Mouse (Mus musculus) MEL (cell line): ENCODE measurements around the gene Ddx54. TPM values are rescaled to one million over a fixed set of nuclear protein-coding genes. Genes with fewer than 3 reads are reported as not detected.

Experiments used
- DNase-seq: peaks from one replicate; pipeline ENCODE4 v3.0.0; 2011; ENCODE audit warnings: low read depth, low spot score
- H3K27ac ChIP-seq: 2 replicates; pipeline ENCODE4 v1.5.1; 2012; ENCODE audit warnings: low read depth, mild to moderate bottlenecking, control low read depth, low read length, moderate library complexity; ENCODE audit not compliant: control insufficient read depth
- H3K27me3 ChIP-seq, 2 experiments: fragments of 150-350 bp in 1 of 2; sonication (generic) in 1 of 2; 2 replicates each; pipeline ENCODE4 v1.6.1; 2012; ENCODE audit warnings: low read length in 2 of 2, mild to moderate bottlenecking in 2 of 2, improper control_type of control experiment in 1 of 2, moderate library complexity in 1 of 2; ENCODE audit not compliant: insufficient read depth in 2 of 2, control insufficient read depth in 1 of 2
- H3K36me3 ChIP-seq, 2 experiments: 2 replicates each; pipeline ENCODE4 v1.6.1; 2012 to 2014; ENCODE audit warnings: low read length in 2 of 2, improper control_type of control experiment in 1 of 2, inconsistent platforms in 1 of 2, mild to moderate bottlenecking in 1 of 2; ENCODE audit not compliant: insufficient read depth in 2 of 2, control insufficient read depth in 1 of 2
- H3K4me1 ChIP-seq, 2 experiments: fragments of 150-350 bp in 1 of 2; sonication (generic) in 1 of 2; 2 replicates each; pipeline ENCODE4 v1.6.1; 2012; ENCODE audit warnings: low read length in 2 of 2, improper control_type of control experiment in 1 of 2, mild to moderate bottlenecking in 1 of 2; ENCODE audit not compliant: insufficient read depth in 2 of 2, control insufficient read depth in 1 of 2
- H3K4me3 ChIP-seq, 2 experiments: fragments of 150-350 bp in 1 of 2; sonication (generic) in 1 of 2; 2 replicates each; pipeline ENCODE4 v1.5.1; 2012; ENCODE audit warnings: low read depth in 2 of 2, low read length in 2 of 2, mild to moderate bottlenecking in 2 of 2, moderate library complexity in 2 of 2, control low read depth in 1 of 2, improper control_type of control experiment in 1 of 2; ENCODE audit not compliant: control insufficient read depth in 1 of 2, insufficient read depth in 1 of 2
- H3K79me2 ChIP-seq: 2 replicates; pipeline ENCODE4 v1.6.1; 2012; ENCODE audit warnings: mild to moderate bottlenecking, low read length, moderate library complexity; ENCODE audit not compliant: control insufficient read depth, poor library complexity, insufficient read depth
- H3K9ac ChIP-seq: 2 replicates; pipeline ENCODE4 v1.6.1; 2012; ENCODE audit warnings: low read depth, mild to moderate bottlenecking, control low read depth, low read length, moderate library complexity; ENCODE audit not compliant: control insufficient read depth, poor library complexity, severe bottlenecking
- H3K9me3 ChIP-seq: fragments of 150-350 bp; sonication (generic); replicated peaks from 2 replicates; pipeline ENCODE4 v1.6.1; 2012; ENCODE audit warnings: mild to moderate bottlenecking, low read length, improper control_type of control experiment, moderate library complexity; ENCODE audit not compliant: insufficient read depth
- BHLHE40 ChIP-seq: IDR thresholded peaks from 2 replicates; pipeline ENCODE4 v1.6.1; 2012; ENCODE audit warnings: low read depth, mild to moderate bottlenecking, inconsistent platforms, low read length, improper control_type of control experiment, borderline replicate concordance
- CHD1 ChIP-seq: IDR thresholded peaks from 2 replicates; pipeline ENCODE4 v1.6.1; 2012; ENCODE audit warnings: low read depth, mild to moderate bottlenecking, inconsistent platforms, low read length, improper control_type of control experiment
- CHD2 ChIP-seq: IDR thresholded peaks from 2 replicates; pipeline ENCODE4 v1.6.1; 2011; ENCODE audit warnings: low read length, improper control_type of control experiment
- CTCF ChIP-seq, 3 experiments: IDR thresholded peaks in 2 of 3; conservative IDR thresholded peaks in 1 of 3; 2 replicates each; pipeline ENCODE4 v1.5.1; 2011 to 2012; ENCODE audit warnings: low read length in 3 of 3, low read depth in 2 of 3, mild to moderate bottlenecking in 2 of 3, improper control_type of control experiment in 1 of 3, inconsistent platforms in 1 of 3, mixed read lengths in 1 of 3, moderate library complexity in 1 of 3; ENCODE audit not compliant: control insufficient read depth in 1 of 3, insufficient read depth in 1 of 3, poor library complexity in 1 of 3, severe bottlenecking in 1 of 3
- E2F4 ChIP-seq: IDR thresholded peaks from 2 replicates; pipeline ENCODE4 v1.6.1; 2011; ENCODE audit warnings: low read depth, low read length, improper control_type of control experiment, borderline replicate concordance
- EP300 ChIP-seq, 2 experiments: IDR thresholded peaks; 2 replicates each; pipeline ENCODE4 v1.6.1; 2011; ENCODE audit warnings: improper control_type of control experiment in 2 of 2, low read length in 2 of 2, low read depth in 1 of 2, mild to moderate bottlenecking in 1 of 2
- ETS1 ChIP-seq: IDR thresholded peaks from 2 replicates; pipeline ENCODE4 v1.6.1; 2012; ENCODE audit warnings: low read depth, mild to moderate bottlenecking, inconsistent platforms, low read length, improper control_type of control experiment, moderate library complexity
- GATA1 ChIP-seq: IDR thresholded peaks from 2 replicates; pipeline ENCODE4 v1.6.1; 2011; ENCODE audit warnings: low read depth, low read length, improper control_type of control experiment
- HCFC1 ChIP-seq: IDR thresholded peaks from 2 replicates; pipeline ENCODE4 v1.6.1; 2012; ENCODE audit warnings: low read depth, mild to moderate bottlenecking, inconsistent platforms, low read length, improper control_type of control experiment, moderate library complexity
- JUND ChIP-seq: IDR thresholded peaks from 2 replicates; pipeline ENCODE4 v1.6.1; 2011; ENCODE audit warnings: low read depth, mild to moderate bottlenecking, improper control_type of control experiment, low read length
- KAT2A ChIP-seq: conservative IDR thresholded peaks from 2 replicates; pipeline ENCODE4 v1.6.1; 2012; ENCODE audit warnings: low read depth, low read length, improper control_type of control experiment, inconsistent platforms
- MEF2A ChIP-seq: IDR thresholded peaks from 2 replicates; pipeline ENCODE4 v1.6.1; 2014; ENCODE audit warnings: low read depth, mild to moderate bottlenecking, inconsistent platforms, low read length, improper control_type of control experiment; ENCODE audit not compliant: poor library complexity, insufficient replicate concordance, severe bottlenecking; ENCODE audit errors: extremely low read depth
- MXI1 ChIP-seq: IDR thresholded peaks from 2 replicates; pipeline ENCODE4 v1.6.1; 2011; ENCODE audit warnings: mild to moderate bottlenecking, low read depth, low read length, improper control_type of control experiment
- NELFE ChIP-seq: IDR thresholded peaks from 2 replicates; pipeline ENCODE4 v1.6.1; 2011; ENCODE audit warnings: low read depth, low read length, improper control_type of control experiment
- NRF1 ChIP-seq: IDR thresholded peaks from 2 replicates; pipeline ENCODE4 v1.6.1; 2014; ENCODE audit warnings: low read depth, mild to moderate bottlenecking, inconsistent platforms, low read length, improper control_type of control experiment, moderate library complexity; ENCODE audit not compliant: poor library complexity, insufficient read depth, severe bottlenecking
- POLR2AphosphoS2 ChIP-seq: IDR thresholded peaks from 2 replicates; pipeline ENCODE4 v1.6.1; 2011; ENCODE audit warnings: low read length, improper control_type of control experiment
- POLR2AphosphoS5 ChIP-seq: IDR thresholded peaks from 2 replicates; pipeline ENCODE4 v1.6.1; 2012; ENCODE audit warnings: low read depth, borderline replicate concordance, mild to moderate bottlenecking, inconsistent platforms, low read length, moderate library complexity, mixed read lengths
- RCOR1 ChIP-seq: IDR thresholded peaks from 2 replicates; pipeline ENCODE4 v1.6.1; 2012; ENCODE audit warnings: low read depth, mild to moderate bottlenecking, inconsistent platforms, low read length, improper control_type of control experiment
- SIN3A ChIP-seq: IDR thresholded peaks from 2 replicates; pipeline ENCODE4 v1.6.1; 2012; ENCODE audit warnings: low read length, improper control_type of control experiment, inconsistent platforms
- SMC3 ChIP-seq: IDR thresholded peaks from 2 replicates; pipeline ENCODE4 v1.6.1; 2011; ENCODE audit warnings: low read depth, low read length, improper control_type of control experiment
- UBTF ChIP-seq: IDR thresholded peaks from 2 replicates; pipeline ENCODE4 v1.6.1; 2012; ENCODE audit warnings: low read depth, mild to moderate bottlenecking, inconsistent platforms, low read length, improper control_type of control experiment, moderate library complexity, borderline replicate concordance; ENCODE audit not compliant: insufficient read depth
- USF1 ChIP-seq: IDR thresholded peaks from 2 replicates; pipeline ENCODE4 v1.6.1; 2014; ENCODE audit warnings: low read depth, mild to moderate bottlenecking, inconsistent platforms, low read length, improper control_type of control experiment, moderate library complexity
- USF2 ChIP-seq, 2 experiments: IDR thresholded peaks; 2 replicates each; pipeline ENCODE4 v1.6.1; 2011 to 2012; ENCODE audit warnings: improper control_type of control experiment in 2 of 2, low read length in 2 of 2, borderline replicate concordance in 1 of 2, inconsistent platforms in 1 of 2, low read depth in 1 of 2, mild to moderate bottlenecking in 1 of 2; ENCODE audit not compliant: insufficient read depth in 1 of 2
- ZMIZ1 ChIP-seq: IDR thresholded peaks from 2 replicates; pipeline ENCODE4 v1.6.1; 2012; ENCODE audit warnings: low read depth, mild to moderate bottlenecking, inconsistent platforms, low read length, improper control_type of control experiment, moderate library complexity
- polyA plus RNA-seq, 2 experiments: library from polyadenylated mRNA; stranded (reverse) in 1 of 2; unstranded in 1 of 2; fragments of >175 nt in 1 of 2; fragments of >200 nt in 1 of 2; gene quantifications; 2 replicates each; pipeline versions ENCODE4 v1.2.1 to v1.2.4; 2012; ENCODE audit warnings: low replicate concordance in 2 of 2, low read depth in 1 of 2; ENCODE audit not compliant: insufficient read length in 2 of 2, insufficient read depth in 1 of 2, missing spikeins in 1 of 2
- total RNA-seq: library from RNA; depleted of rRNA; stranded (reverse); fragments of 300-350 nt; gene quantifications from 2 replicates; pipeline ENCODE4 v1.2.3, GENCODE M21; 2012

The Ddx54 gene
- total and polyA plus RNA-seq, 3 experiments, result 73.8 to 99.9 TPM; not detected in 1

DNA sequence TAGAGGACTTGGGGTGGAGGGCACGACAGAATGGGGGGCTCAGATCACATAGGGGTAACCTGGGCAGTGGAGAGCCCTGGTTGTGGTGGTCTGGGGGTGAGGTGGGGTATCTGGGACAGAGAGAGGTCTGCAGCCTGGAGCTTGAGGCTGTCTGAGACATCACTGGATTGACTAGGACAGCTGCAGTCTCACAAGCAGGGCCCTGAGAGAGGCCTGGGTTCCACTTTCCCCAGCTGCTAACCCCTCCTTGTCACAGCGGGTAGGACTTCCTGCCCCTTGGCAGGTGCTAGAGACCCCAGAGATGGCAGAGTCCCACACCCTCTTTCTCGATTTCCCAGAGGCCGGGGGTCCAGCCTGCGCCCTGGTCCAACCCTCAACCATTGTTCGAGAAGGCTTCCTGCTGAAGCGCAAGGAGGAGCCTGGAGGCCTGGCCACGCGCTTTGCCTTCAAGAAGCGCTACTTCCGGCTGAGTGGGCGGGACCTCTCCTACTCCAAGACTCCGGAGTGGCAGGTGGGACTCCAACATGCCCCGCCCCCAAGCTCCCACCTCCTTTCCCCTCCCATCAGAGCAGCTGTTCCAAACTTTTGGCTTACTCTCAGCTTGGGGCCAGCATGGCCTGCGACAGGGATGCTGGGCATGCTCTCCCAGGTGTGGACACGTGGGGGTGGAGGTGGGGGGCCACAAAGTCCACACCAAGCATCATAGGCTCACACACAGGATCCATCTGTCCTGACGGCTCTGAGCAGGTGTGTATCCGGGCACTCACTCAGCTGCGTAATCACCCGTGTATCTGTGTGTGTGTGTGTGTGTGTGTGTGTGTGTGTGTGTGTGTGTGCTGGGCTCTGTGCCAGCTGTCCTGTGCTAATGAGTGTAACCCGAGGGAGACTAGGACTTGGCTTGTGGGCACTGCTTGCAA is 61.9 kb downstream of the Ddx54 start:
- H3K36me3 ChIP-seq, result no peaks in the 10 kb centered on the region
- no peaks in the 10 kb centered on the region for H3K4me1 ChIP-seq
- H3K4me3 ChIP-seq, result no peak overlapping the region
- TF ChIP-seq NELFE (no peak), SMC3 (no peak), USF1 (no peak), JUND (no peak), ZMIZ1 (no peak), UBTF (no peak), BHLHE40 (no peak), USF2 (IDR thresholded peaks at IDR 0.05; ENCODE audit: borderline replicate concordance in 1 of 2, insufficient read depth in 1 of 2, low read depth in 1 of 2, low read length in 2 of 2) (no peak), KAT2A (no peak), CTCF (IDR thresholded peaks at IDR 0.05 in 2 of 3, conservative IDR thresholded peaks at IDR 0.05 in 1 of 3; ENCODE audit: control insufficient read depth in 1 of 3, insufficient read depth in 1 of 3, low read depth in 2 of 3, low read length in 3 of 3, poor library complexity in 1 of 3, severe bottlenecking in 1 of 3) (no peak), POLR2AphosphoS5 (no peak), POLR2AphosphoS2 (no peak), NRF1 (no peak), RCOR1 (no peak), HCFC1 (no peak), SIN3A (no peak)
- TF ChIP-seq, all 39 proteins: peak for 0
- H3K9ac ChIP-seq, result no peak overlapping the region
- H3K27me3 ChIP-seq, result no peaks in the 10 kb centered on the region
- no peak for DNase-seq
- H3K27ac ChIP-seq, result no peak overlapping the region
- no peaks in the 10 kb centered on the region for H3K9me3 ChIP-seq
- H3K79me2 ChIP-seq, result no peaks in the 10 kb centered on the region

DNA sequence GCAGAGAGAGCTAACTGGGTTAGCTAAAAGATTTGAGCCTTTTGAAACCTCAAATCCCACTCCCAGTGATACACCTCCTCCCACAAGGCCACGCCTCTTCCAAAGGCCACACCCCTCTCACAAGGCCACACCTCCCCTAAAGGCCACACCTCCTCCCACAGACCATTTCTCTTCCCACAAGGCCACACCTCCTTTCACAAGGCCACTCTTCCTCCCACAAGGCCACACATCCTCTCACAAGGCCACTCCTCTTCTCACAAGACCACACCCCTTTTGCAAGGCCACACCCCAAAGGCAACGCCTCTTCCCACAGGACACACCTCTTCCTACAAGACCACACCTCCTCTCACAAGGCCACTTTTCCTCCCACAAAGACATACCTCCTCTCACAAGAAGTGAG is 65.0 kb downstream of the Ddx54 start:
- peak; percentile 37 for DNase-seq
- Histone ChIP-seq H3K9me3 (no peaks in the 10 kb centered on the region), H3K36me3 (no peaks in the 10 kb centered on the region), H3K4me1 (no peaks in the 10 kb centered on the region), H3K4me3 (no peak overlapping the region), H3K9ac (no peak overlapping the region), H3K27me3 (no peaks in the 10 kb centered on the region), H3K79me2 (no peaks in the 10 kb centered on the region), H3K27ac (no peak overlapping the region)
- TF ChIP-seq USF1, result no peak
- no peak for TF ChIP-seq MXI1
- no peak for TF ChIP-seq SMC3
- no peak for TF ChIP-seq GATA1
- TF ChIP-seq CHD1, result no peak
- TF ChIP-seq RCOR1, result no peak
- no peak for TF ChIP-seq HCFC1
- no peak for TF ChIP-seq CHD2
- no peak for TF ChIP-seq ZMIZ1
- no peak for TF ChIP-seq MEF2A
- TF ChIP-seq ETS1, result no peak
- no peak for TF ChIP-seq E2F4
- TF ChIP-seq EP300 (IDR thresholded peaks at IDR 0.05; ENCODE audit: low read depth in 1 of 2, low read length in 2 of 2), result no peak
